Mouse (Mus musculus): Measurements from ENCODE around the gene Sipa1l2. TPM values are rescaled to one million over a fixed set of nuclear protein-coding genes. Genes with fewer than 3 reads are reported as not detected.
"Not testable (repeated sequence)": the region's sequence is repeated elsewhere in the genome, so short reads cannot be mapped to it uniquely, and the experiment has no call there.

Gene Sipa1l2
- total and polyA plus RNA-seq, 3 experiments = 0.05 TPM; not detected in 2

GRCm38 (mm10) chr8:125526582-125526981 lies 43.0 kb downstream of the Sipa1l2 start:
- no peaks in the 10 kb centered on the region for H3K36me3 ChIP-seq (replicated peaks)
- no peak for TF ChIP-seq GATA2 (IDR thresholded peaks at IDR 0.05; ENCODE audit: borderline replicate concordance, low read depth, low read length)
- no peak for TF ChIP-seq TAL1 (conservative IDR thresholded peaks at IDR 0.05; ENCODE audit: low read depth, low read length)
- no peak for TF ChIP-seq CTCF (IDR thresholded peaks at IDR 0.05; ENCODE audit: low read depth, low read length)
- no peak for TF ChIP-seq GATA1 (IDR thresholded peaks at IDR 0.05; ENCODE audit: borderline replicate concordance, low read length)
- no peak for TF ChIP-seq POLR2AphosphoS5 (IDR thresholded peaks at IDR 0.05; ENCODE audit: insufficient replicate concordance, low read depth, low read length)
- H3K27me3 ChIP-seq (ENCODE audit: insufficient read depth, low read length) = no peaks in the 10 kb centered on the region
- H3K4me1 ChIP-seq (ENCODE audit: insufficient read depth, low read depth, low read length) = no peaks in the 10 kb centered on the region
- no peak for ATAC-seq (ENCODE audit: extremely low read depth, insufficient number of reproducible peaks, low FRiP score, poor library complexity, severe bottlenecking)
- no peak for DNase-seq (ENCODE audit: low spot score)
- H3K4me3 ChIP-seq (ENCODE audit: low read depth, low read length) = no peak overlapping the region
- peaks cover 87% of the 10 kb centered on the region for H3K9me3 ChIP-seq (replicated peaks)

- no peaks in the 10 kb centered on the region for H3K27me3 ChIP-seq (ENCODE audit: insufficient read depth, low read length)
- ATAC-seq (ENCODE audit: extremely low read depth, insufficient number of reproducible peaks, low FRiP score, poor library complexity, severe bottlenecking) (no peak), DNase-seq (ENCODE audit: low spot score) (no peak)
- H3K9me3 ChIP-seq (replicated peaks) = peaks cover 84% of the 10 kb centered on the region
- H3K4me1 ChIP-seq (ENCODE audit: insufficient read depth, low read depth, low read length) = no peaks in the 10 kb centered on the region
- no peak overlapping the region for H3K4me3 ChIP-seq (ENCODE audit: low read depth, low read length)
- no peaks in the 10 kb centered on the region for H3K36me3 ChIP-seq (replicated peaks)
- TF ChIP-seq GATA2 (IDR thresholded peaks at IDR 0.05; ENCODE audit: borderline replicate concordance, low read depth, low read length) = no peak
Measured at GRCm38 (mm10) chr8:125524479-125524878, 45.1 kb downstream of the Sipa1l2 start.

GRCm38 (mm10) chr8:125523213-125523612 lies 46.4 kb downstream of the Sipa1l2 start:
- Histone ChIP-seq H3K4me3 (ENCODE audit: low read depth, low read length) (no peak overlapping the region), H3K4me1 (ENCODE audit: insufficient read depth, low read depth, low read length) (no peaks in the 10 kb centered on the region), H3K27me3 (ENCODE audit: insufficient read depth, low read length) (no peaks in the 10 kb centered on the region), H3K9me3 (replicated peaks) (peaks cover 89% of the 10 kb centered on the region), H3K36me3 (replicated peaks) (no peaks in the 10 kb centered on the region)
- ATAC-seq (ENCODE audit: extremely low read depth, insufficient number of reproducible peaks, low FRiP score, poor library complexity, severe bottlenecking) (no peak), DNase-seq (ENCODE audit: low spot score) (no peak)
- TF ChIP-seq POLR2AphosphoS5 (IDR thresholded peaks at IDR 0.05; ENCODE audit: insufficient replicate concordance, low read depth, low read length) = no peak
- TF ChIP-seq CTCF (IDR thresholded peaks at IDR 0.05; ENCODE audit: low read depth, low read length) = no peak
- no peak for TF ChIP-seq GATA1 (IDR thresholded peaks at IDR 0.05; ENCODE audit: borderline replicate concordance, low read length)
- TF ChIP-seq GATA2 (IDR thresholded peaks at IDR 0.05; ENCODE audit: borderline replicate concordance, low read depth, low read length) = no peak
- no peak for TF ChIP-seq TAL1 (conservative IDR thresholded peaks at IDR 0.05; ENCODE audit: low read depth, low read length)

GRCm38 (mm10) chr8:125522151-125522550 lies 47.5 kb downstream of the Sipa1l2 start:
- H3K9me3 ChIP-seq (replicated peaks) = peaks cover 87% of the 10 kb centered on the region
- no peak for ATAC-seq (ENCODE audit: extremely low read depth, insufficient number of reproducible peaks, low FRiP score, poor library complexity, severe bottlenecking)
- TF ChIP-seq TAL1 (conservative IDR thresholded peaks at IDR 0.05; ENCODE audit: low read depth, low read length) = no peak
- TF ChIP-seq POLR2AphosphoS5 (IDR thresholded peaks at IDR 0.05; ENCODE audit: insufficient replicate concordance, low read depth, low read length) = no peak
- no peak for TF ChIP-seq GATA1 (IDR thresholded peaks at IDR 0.05; ENCODE audit: borderline replicate concordance, low read length)
- no peak for TF ChIP-seq GATA2 (IDR thresholded peaks at IDR 0.05; ENCODE audit: borderline replicate concordance, low read depth, low read length)
- TF ChIP-seq CTCF (IDR thresholded peaks at IDR 0.05; ENCODE audit: low read depth, low read length) = no peak
- H3K4me3 ChIP-seq (ENCODE audit: low read depth, low read length) = no peak overlapping the region
- no peaks in the 10 kb centered on the region for H3K36me3 ChIP-seq (replicated peaks)
- no peak for DNase-seq (ENCODE audit: low spot score)
- H3K4me1 ChIP-seq (ENCODE audit: insufficient read depth, low read depth, low read length) = no peaks in the 10 kb centered on the region
- no peaks in the 10 kb centered on the region for H3K27me3 ChIP-seq (ENCODE audit: insufficient read depth, low read length)

- no peak overlapping the region for H3K4me3 ChIP-seq (ENCODE audit: low read depth, low read length)
- peaks cover 84% of the 10 kb centered on the region for H3K9me3 ChIP-seq (replicated peaks)
- ATAC-seq (ENCODE audit: extremely low read depth, insufficient number of reproducible peaks, low FRiP score, poor library complexity, severe bottlenecking) (no peak), DNase-seq (ENCODE audit: low spot score) (no peak)
- H3K36me3 ChIP-seq (replicated peaks) = no peaks in the 10 kb centered on the region
- no peaks in the 10 kb centered on the region for H3K27me3 ChIP-seq (ENCODE audit: insufficient read depth, low read length)
- no peaks in the 10 kb centered on the region for H3K4me1 ChIP-seq (ENCODE audit: insufficient read depth, low read depth, low read length)
- TF ChIP-seq CTCF (IDR thresholded peaks at IDR 0.05; ENCODE audit: low read depth, low read length) (no peak), GATA1 (IDR thresholded peaks at IDR 0.05; ENCODE audit: borderline replicate concordance, low read length) (no peak), TAL1 (conservative IDR thresholded peaks at IDR 0.05; ENCODE audit: low read depth, low read length) (no peak), POLR2AphosphoS5 (IDR thresholded peaks at IDR 0.05; ENCODE audit: insufficient replicate concordance, low read depth, low read length) (no peak), GATA2 (IDR thresholded peaks at IDR 0.05; ENCODE audit: borderline replicate concordance, low read depth, low read length) (no peak)
Measured at GRCm38 (mm10) chr8:125521087-125521486, 48.5 kb downstream of the Sipa1l2 start.

- H3K4me3 ChIP-seq (ENCODE audit: low read depth, low read length); ATAC-seq (ENCODE audit: extremely low read depth, insufficient number of reproducible peaks, low FRiP score, poor library complexity, severe bottlenecking); H3K27me3 ChIP-seq (ENCODE audit: insufficient read depth, low read length); H3K4me1 ChIP-seq (ENCODE audit: insufficient read depth, low read depth, low read length); H3K36me3 ChIP-seq (replicated peaks); DNase-seq (ENCODE audit: low spot score): not testable (repeated sequence)
- H3K9me3 ChIP-seq (replicated peaks) = peaks cover 85% of the 10 kb centered on the region
Measured at GRCm38 (mm10) chr8:125520308-125520707, 49.3 kb downstream of the Sipa1l2 start.

GRCm38 (mm10) chr8:125518951-125519350 lies 50.7 kb downstream of the Sipa1l2 start:
- ATAC-seq (ENCODE audit: extremely low read depth, insufficient number of reproducible peaks, low FRiP score, poor library complexity, severe bottlenecking) (no peak), DNase-seq (ENCODE audit: low spot score) (no peak)
- no peaks in the 10 kb centered on the region for H3K4me1 ChIP-seq (ENCODE audit: insufficient read depth, low read depth, low read length)
- H3K4me3 ChIP-seq (ENCODE audit: low read depth, low read length) = no peak overlapping the region
- TF ChIP-seq GATA1 (IDR thresholded peaks at IDR 0.05; ENCODE audit: borderline replicate concordance, low read length) (no peak), POLR2AphosphoS5 (IDR thresholded peaks at IDR 0.05; ENCODE audit: insufficient replicate concordance, low read depth, low read length) (no peak), GATA2 (IDR thresholded peaks at IDR 0.05; ENCODE audit: borderline replicate concordance, low read depth, low read length) (no peak), TAL1 (conservative IDR thresholded peaks at IDR 0.05; ENCODE audit: low read depth, low read length) (no peak), CTCF (IDR thresholded peaks at IDR 0.05; ENCODE audit: low read depth, low read length) (no peak)
- H3K27me3 ChIP-seq (ENCODE audit: insufficient read depth, low read length) = no peaks in the 10 kb centered on the region
- H3K9me3 ChIP-seq (replicated peaks) = peaks cover 84% of the 10 kb centered on the region
- no peaks in the 10 kb centered on the region for H3K36me3 ChIP-seq (replicated peaks)
